Mouse (Mus musculus) liver, embryonic 16.5 days (tissue): ENCODE results near the gene Tmem266. TPM values are rescaled to one million over a fixed set of nuclear protein-coding genes. Genes with fewer than 3 reads are reported as not detected.

ENCODE experiments used
- ATAC-seq: fragments of 200-750 bp; cut with Nextera tagmentation; 2 replicates; pipeline ENCODE4 v1.8.0; 2017; ENCODE audit warnings: low read depth, mild to moderate bottlenecking, moderate number of reproducible peaks, moderate library complexity
- H3K27ac ChIP-seq: fragments of 300-500 bp; sonication (generic); 2 replicates; pipeline ENCODE4 v1.5.1; 2014; ENCODE audit warnings: mild to moderate bottlenecking, low read length
- H3K27me3 ChIP-seq: fragments of 300-500 bp; sonication (generic); 2 replicates; pipeline ENCODE4 v1.6.1; 2014; ENCODE audit warnings: low read depth, low read length, mixed read lengths; ENCODE audit not compliant: control insufficient read depth, insufficient read depth
- H3K36me3 ChIP-seq: fragments of 300-500 bp; sonication (generic); 2 replicates; pipeline ENCODE4 v1.6.1; 2014; ENCODE audit warnings: mild to moderate bottlenecking; ENCODE audit not compliant: control insufficient read depth, insufficient read depth
- H3K4me1 ChIP-seq: fragments of 300-500 bp; sonication (generic); 2 replicates; pipeline ENCODE4 v1.6.1; 2014; ENCODE audit warnings: low read depth, low read length, mixed read lengths; ENCODE audit not compliant: control insufficient read depth
- H3K4me2 ChIP-seq: fragments of 300-500 bp; sonication (generic); 2 replicates; pipeline ENCODE4 v1.6.1; 2014; ENCODE audit warnings: low read depth, low read length, mixed read lengths
- H3K4me3 ChIP-seq: fragments of 300-500 bp; sonication (generic); 2 replicates; pipeline ENCODE4 v1.5.1; 2014; ENCODE audit warnings: low read depth, mild to moderate bottlenecking, low read length
- H3K9ac ChIP-seq: fragments of 300-500 bp; sonication (generic); 2 replicates; pipeline ENCODE4 v1.6.1; 2014; ENCODE audit warnings: low read depth, low read length
- H3K9me3 ChIP-seq: fragments of 300-500 bp; sonication (generic); replicated peaks from 2 replicates; pipeline ENCODE4 v1.6.1; 2016; ENCODE audit warnings: low read length; ENCODE audit not compliant: control insufficient read depth
- WGBS: fragments of 180-500 bp; shearing (Covaris S2); extraction: QIAGEN DNeasy Blood & Tissue Kit; methylation state at CpG from one replicate; pipeline ENCODE4 v1.1.7; 2014; ENCODE audit not compliant: insufficient replicate concordance; 5-methylcytosine and 5-hydroxymethylcytosine counted together
- polyA plus RNA-seq: library from polyadenylated mRNA; unstranded; fragments of >200 nt; fragmentation: Nextera tagmentation; extraction: Ambion mirVana; gene quantifications from 2 replicates; pipeline ENCODE4 v1.2.1, GENCODE M21; 2015

Tmem266 gene
- polyA plus RNA-seq, 1 experiment from 2014 or later: 0.04 TPM

- Histone ChIP-seq H3K4me1 (no peaks in the 10 kb centered on the region), H3K9me3 (no peaks in the 10 kb centered on the region), H3K27me3 (no peaks in the 10 kb centered on the region), H3K9ac (no peak overlapping the region), H3K4me3 (no peak overlapping the region), H3K4me2 (no peak overlapping the region), H3K36me3 (no peaks in the 10 kb centered on the region), H3K27ac (no peak overlapping the region)
- WGBS: 62% methylated on average over 7 of the region's 7 CpGs
- no peak for ATAC-seq
These were observed 98.6 kb downstream of the Tmem266 start for GRCm38 (mm10) chr9:55425271-55425810.

GRCm38 (mm10) chr9:55429242-55429975 is 102.7 kb downstream of the Tmem266 start:
- Histone ChIP-seq H3K27ac (no peak overlapping the region), H3K4me2 (no peak overlapping the region), H3K9ac (no peak overlapping the region)

GRCm38 (mm10) chr9:55430133-55430532 is 103.4 kb downstream of the Tmem266 start:
- no peak overlapping the region for H3K4me2 ChIP-seq
- H3K4me3 ChIP-seq: no peak overlapping the region
- no peak for ATAC-seq
- no peaks in the 10 kb centered on the region for H3K27me3 ChIP-seq
- no peaks in the 10 kb centered on the region for H3K9me3 ChIP-seq
- no peaks in the 10 kb centered on the region for H3K36me3 ChIP-seq
- no peaks in the 10 kb centered on the region for H3K4me1 ChIP-seq
- WGBS: 28% methylated on average over 20 of the region's 20 CpGs
- no peak overlapping the region for H3K9ac ChIP-seq
- no peak overlapping the region for H3K27ac ChIP-seq

More at GRCm38 (mm10) chr9:55429242-55429975, 102.7 kb downstream of the Tmem266 start:
- no peaks in the 10 kb centered on the region for H3K36me3 ChIP-seq
- H3K4me3 ChIP-seq: no peak overlapping the region
- no peaks in the 10 kb centered on the region for H3K4me1 ChIP-seq
- ATAC-seq: 0 out of 2 replicates have a peak, but pooled peaks have one; percentile 54
- 28% methylated on average over 12 of the region's 12 CpGs for WGBS
- H3K27me3 ChIP-seq: no peaks in the 10 kb centered on the region
- no peaks in the 10 kb centered on the region for H3K9me3 ChIP-seq

- Histone ChIP-seq H3K27ac (no peak overlapping the region), H3K9me3 (no peaks in the 10 kb centered on the region)
- WGBS: 56% methylated on average over 14 of the region's 14 CpGs
These were observed 105.9 kb downstream of the Tmem266 start for GRCm38 (mm10) chr9:55432306-55433289.

GRCm38 (mm10) chr9:55433875-55434274 is 107.2 kb downstream of the Tmem266 start:
- Histone ChIP-seq H3K27me3 (no peaks in the 10 kb centered on the region), H3K4me1 (no peaks in the 10 kb centered on the region), H3K27ac (no peak overlapping the region), H3K9ac (no peak overlapping the region), H3K9me3 (no peaks in the 10 kb centered on the region), H3K4me2 (no peak overlapping the region), H3K4me3 (no peak overlapping the region), H3K36me3 (no peaks in the 10 kb centered on the region)
- WGBS: 69% methylated on average over 5 of the region's 5 CpGs
- ATAC-seq: no peak

More at GRCm38 (mm10) chr9:55432306-55433289, 105.9 kb downstream of the Tmem266 start:
- no peaks in the 10 kb centered on the region for H3K4me1 ChIP-seq
- no peaks in the 10 kb centered on the region for H3K36me3 ChIP-seq
- no peak for ATAC-seq
- H3K4me2 ChIP-seq: no peak overlapping the region
- no peak overlapping the region for H3K9ac ChIP-seq
- no peaks in the 10 kb centered on the region for H3K27me3 ChIP-seq
- H3K4me3 ChIP-seq: no peak overlapping the region

- ATAC-seq: no peak
- 38% methylated on average over 3 of the region's 3 CpGs for WGBS
- Histone ChIP-seq H3K4me3 (no peak overlapping the region), H3K4me2 (no peak overlapping the region), H3K36me3 (no peaks in the 10 kb centered on the region), H3K27ac (no peak overlapping the region), H3K9ac (no peak overlapping the region), H3K9me3 (no peaks in the 10 kb centered on the region), H3K4me1 (no peaks in the 10 kb centered on the region), H3K27me3 (no peaks in the 10 kb centered on the region)
These were observed 111.7 kb downstream of the Tmem266 start for GRCm38 (mm10) chr9:55438433-55438832.

GRCm38 (mm10) chr9:55439206-55439780 is 112.6 kb downstream of the Tmem266 start:
- Histone ChIP-seq H3K36me3 (no peaks in the 10 kb centered on the region), H3K9ac (no peak overlapping the region), H3K9me3 (no peaks in the 10 kb centered on the region), H3K27ac (no peak overlapping the region), H3K4me3 (no peak overlapping the region), H3K27me3 (no peaks in the 10 kb centered on the region), H3K4me2 (no peak overlapping the region), H3K4me1 (no peaks in the 10 kb centered on the region)
- WGBS: 57% methylated on average over 5 of the region's 5 CpGs
- ATAC-seq: no peak

- H3K4me2 ChIP-seq: no peak overlapping the region
- H3K4me1 ChIP-seq: no peaks in the 10 kb centered on the region
- H3K4me3 ChIP-seq: no peak overlapping the region
- no peaks in the 10 kb centered on the region for H3K27me3 ChIP-seq
- no peak overlapping the region for H3K9ac ChIP-seq
- no peak for ATAC-seq
- no peaks in the 10 kb centered on the region for H3K36me3 ChIP-seq
- 80% methylated on average over 4 of the region's 4 CpGs for WGBS
- H3K27ac ChIP-seq: no peak overlapping the region
- H3K9me3 ChIP-seq: no peaks in the 10 kb centered on the region
These were observed 120.8 kb downstream of the Tmem266 start for GRCm38 (mm10) chr9:55447509-55447908.
